Mouse (Mus musculus): Measurements from ENCODE around the gene Arhgap15. TPM values are rescaled to one million over a fixed set of nuclear protein-coding genes. Genes with fewer than 3 reads are reported as not detected.

Arhgap15 gene
- polyA plus RNA-seq, 1 experiment from 2014 or later: 0.38 TPM

- 67% methylated on average over 7 of the region's 7 CpGs for WGBS
- Histone ChIP-seq H3K9me3 (no peaks in the 10 kb centered on the region), H3K36me3 (no peaks in the 10 kb centered on the region), H3K4me1 (no peaks in the 10 kb centered on the region), H3K27ac (no peak overlapping the region), H3K4me3 (no peak overlapping the region), H3K27me3 (ENCODE audit: insufficient read depth, poor library complexity, severe bottlenecking) (no peaks in the 10 kb centered on the region)
- no peak for DNase-seq (ENCODE audit: low spot score)
Observed at GRCm38 (mm10) chr2:44241657-44242454, 493.2 kb downstream of the Arhgap15 start.

GRCm38 (mm10) chr2:44242628-44243255, 494.1 kb downstream of the Arhgap15 start:
- no peak overlapping the region for H3K4me3 ChIP-seq
- no peak for DNase-seq (ENCODE audit: low spot score)
- WGBS: 82% methylated on average over 15 of the region's 15 CpGs

GRCm38 (mm10) chr2:44255343-44255742, 506.7 kb downstream of the Arhgap15 start:
- WGBS: 78% methylated on average over 4 of the region's 4 CpGs
- Histone ChIP-seq H3K36me3 (no peaks in the 10 kb centered on the region), H3K4me1 (no peaks in the 10 kb centered on the region), H3K4me3 (no peak overlapping the region), H3K27ac (no peak overlapping the region), H3K9me3 (no peaks in the 10 kb centered on the region), H3K27me3 (ENCODE audit: insufficient read depth, poor library complexity, severe bottlenecking) (no peaks in the 10 kb centered on the region)
- DNase-seq (ENCODE audit: low spot score): no peak

More at GRCm38 (mm10) chr2:44242628-44243255, 494.1 kb downstream of the Arhgap15 start:
- no peak overlapping the region for H3K27ac ChIP-seq
- H3K9me3 ChIP-seq: no peaks in the 10 kb centered on the region
- no peaks in the 10 kb centered on the region for H3K36me3 ChIP-seq
- H3K27me3 ChIP-seq (ENCODE audit: insufficient read depth, poor library complexity, severe bottlenecking): no peaks in the 10 kb centered on the region
- no peaks in the 10 kb centered on the region for H3K4me1 ChIP-seq

GRCm38 (mm10) chr2:44257946-44258345, 509.3 kb downstream of the Arhgap15 start:
- 77% methylated on average over 2 of the region's 2 CpGs for whole genome bisulfite sequencing
- H3K4me3 ChIP-seq: no peak overlapping the region
- H3K4me1 ChIP-seq: no peaks in the 10 kb centered on the region
- H3K36me3 ChIP-seq: no peaks in the 10 kb centered on the region
- no peaks in the 10 kb centered on the region for H3K9me3 ChIP-seq
- H3K27me3 ChIP-seq (ENCODE audit: insufficient read depth, poor library complexity, severe bottlenecking): no peaks in the 10 kb centered on the region
- H3K27ac ChIP-seq: no peak overlapping the region
- DNase-seq (ENCODE audit: low spot score): no peak

- no peak for DNase-seq (ENCODE audit: low spot score)
Observed at GRCm38 (mm10) chr2:44271455-44272346, 523.1 kb downstream of the Arhgap15 start.

GRCm38 (mm10) chr2:44272606-44273005, 524.0 kb downstream of the Arhgap15 start:
- no peak overlapping the region for H3K27ac ChIP-seq
- DNase-seq (ENCODE audit: low spot score): no peak
- H3K27me3 ChIP-seq (ENCODE audit: insufficient read depth, poor library complexity, severe bottlenecking): no peaks in the 10 kb centered on the region
- H3K4me1 ChIP-seq: no peaks in the 10 kb centered on the region
- no peaks in the 10 kb centered on the region for H3K36me3 ChIP-seq
- WGBS: 70% methylated on average over 13 of the region's 13 CpGs
- H3K9me3 ChIP-seq: no peaks in the 10 kb centered on the region
- H3K4me3 ChIP-seq: no peak overlapping the region

More at GRCm38 (mm10) chr2:44271455-44272346, 523.1 kb downstream of the Arhgap15 start:
- Histone ChIP-seq H3K27me3 (ENCODE audit: insufficient read depth, poor library complexity, severe bottlenecking) (no peaks in the 10 kb centered on the region), H3K27ac (no peak overlapping the region), H3K36me3 (no peaks in the 10 kb centered on the region), H3K4me3 (no peak overlapping the region), H3K4me1 (no peaks in the 10 kb centered on the region), H3K9me3 (no peaks in the 10 kb centered on the region)
- 59% methylated on average over 17 of the region's 17 CpGs for WGBS

- Histone ChIP-seq H3K4me1 (no peaks in the 10 kb centered on the region), H3K27me3 (ENCODE audit: insufficient read depth, poor library complexity, severe bottlenecking) (no peaks in the 10 kb centered on the region), H3K27ac (no peak overlapping the region), H3K4me3 (no peak overlapping the region), H3K36me3 (no peaks in the 10 kb centered on the region), H3K9me3 (no peaks in the 10 kb centered on the region)
- 90% methylated on average over 3 of the region's 3 CpGs for WGBS
- no peak for DNase-seq (ENCODE audit: low spot score)
Observed at GRCm38 (mm10) chr2:44274425-44274824, 525.8 kb downstream of the Arhgap15 start.

GRCm38 (mm10) chr2:44286181-44286719, 537.6 kb downstream of the Arhgap15 start:
- Histone ChIP-seq H3K27ac (no peak overlapping the region), H3K27me3 (ENCODE audit: insufficient read depth, poor library complexity, severe bottlenecking) (no peaks in the 10 kb centered on the region), H3K4me3 (no peak overlapping the region), H3K9me3 (no peaks in the 10 kb centered on the region), H3K4me1 (no peaks in the 10 kb centered on the region), H3K36me3 (no peaks in the 10 kb centered on the region)
- 83% methylated on average over 4 of the region's 4 CpGs for WGBS
- DNase-seq (ENCODE audit: low spot score): no peak

- DNase-seq (ENCODE audit: low spot score): no peak
- no peak overlapping the region for H3K4me3 ChIP-seq
- H3K27me3 ChIP-seq (ENCODE audit: insufficient read depth, poor library complexity, severe bottlenecking): no peaks in the 10 kb centered on the region
- 84% methylated on average over 3 of the region's 3 CpGs for WGBS
- H3K36me3 ChIP-seq: no peaks in the 10 kb centered on the region
- H3K4me1 ChIP-seq: no peaks in the 10 kb centered on the region
- no peaks in the 10 kb centered on the region for H3K9me3 ChIP-seq
- H3K27ac ChIP-seq: no peak overlapping the region
Observed at GRCm38 (mm10) chr2:44299156-44299555, 550.5 kb downstream of the Arhgap15 start.

- Histone ChIP-seq H3K36me3 (no peaks in the 10 kb centered on the region), H3K9me3 (no peaks in the 10 kb centered on the region), H3K4me1 (no peaks in the 10 kb centered on the region), H3K27me3 (ENCODE audit: insufficient read depth, poor library complexity, severe bottlenecking) (no peaks in the 10 kb centered on the region), H3K4me3 (no peak overlapping the region), H3K27ac (no peak overlapping the region)
- WGBS: 51% methylated on average over 5 of the region's 5 CpGs
- no peak for DNase-seq (ENCODE audit: low spot score)
Observed at GRCm38 (mm10) chr2:44299909-44300308, 551.3 kb downstream of the Arhgap15 start.

GRCm38 (mm10) chr2:44300466-44300865, 551.8 kb downstream of the Arhgap15 start:
- whole genome bisulfite sequencing: 54% methylated on average over 6 of the region's 6 CpGs

GRCm38 (mm10) chr2:44304261-44304970, 555.8 kb downstream of the Arhgap15 start:
- Histone ChIP-seq H3K27me3 (ENCODE audit: insufficient read depth, poor library complexity, severe bottlenecking) (no peaks in the 10 kb centered on the region), H3K36me3 (no peaks in the 10 kb centered on the region), H3K4me1 (no peaks in the 10 kb centered on the region), H3K27ac (no peak overlapping the region), H3K4me3 (no peak overlapping the region), H3K9me3 (no peaks in the 10 kb centered on the region)
- WGBS: 72% methylated on average over 9 of the region's 9 CpGs
- DNase-seq (ENCODE audit: low spot score): no peak

More at GRCm38 (mm10) chr2:44300466-44300865, 551.8 kb downstream of the Arhgap15 start:
- Histone ChIP-seq H3K36me3 (no peaks in the 10 kb centered on the region), H3K9me3 (no peaks in the 10 kb centered on the region), H3K4me1 (no peaks in the 10 kb centered on the region), H3K27me3 (ENCODE audit: insufficient read depth, poor library complexity, severe bottlenecking) (no peaks in the 10 kb centered on the region), H3K27ac (no peak overlapping the region), H3K4me3 (no peak overlapping the region)
- no peak for DNase-seq (ENCODE audit: low spot score)
